Mouse (Mus musculus) intestine, postnatal 0 days (tissue): ENCODE results near the gene Aatk. TPM values are rescaled to one million over a fixed set of nuclear protein-coding genes. Genes with fewer than 3 reads are reported as not detected.
A peak's percentile ranks its signal among the peaks of the same experiment; 100 is the strongest.

Experiments used
- ATAC-seq: fragments of 200-750 bp; cut with Nextera tagmentation; 2 replicates; pipeline ENCODE4 v1.8.0; 2017; ENCODE audit warnings: mild to moderate bottlenecking, moderate TSS enrichment, moderate library complexity
- H3K27ac ChIP-seq: fragments of 300-500 bp; sonication (generic); 2 replicates; pipeline ENCODE4 v1.5.1; 2014; ENCODE audit warnings: mild to moderate bottlenecking, low read depth, low read length, moderate library complexity
- H3K27me3 ChIP-seq: fragments of 300-500 bp; sonication (generic); replicated peaks from 2 replicates; pipeline ENCODE4 v1.6.1; 2014; ENCODE audit warnings: low read length, mixed read lengths; ENCODE audit not compliant: control insufficient read depth, insufficient read depth
- H3K36me3 ChIP-seq: fragments of 300-500 bp; sonication (generic); 2 replicates; pipeline ENCODE4 v1.6.1; 2014; ENCODE audit warnings: mild to moderate bottlenecking, moderate library complexity; ENCODE audit not compliant: control insufficient read depth, insufficient read depth
- H3K4me1 ChIP-seq: fragments of 300-500 bp; sonication (generic); replicated peaks from 2 replicates; pipeline ENCODE4 v1.6.1; 2014; ENCODE audit warnings: antibody characterized with exemption, low read length, mixed read lengths; ENCODE audit not compliant: control insufficient read depth, insufficient read depth
- H3K4me2 ChIP-seq: fragments of 300-500 bp; sonication (generic); replicated peaks from 2 replicates; pipeline ENCODE4 v1.6.1; 2014; ENCODE audit warnings: low read depth, mild to moderate bottlenecking, moderate library complexity
- H3K4me3 ChIP-seq: fragments of 300-500 bp; sonication (generic); 2 replicates; pipeline ENCODE4 v1.5.1; 2014; ENCODE audit warnings: low read depth, low read length
- H3K9ac ChIP-seq: fragments of 300-500 bp; sonication (generic); 2 replicates; pipeline ENCODE4 v1.6.1; 2014; ENCODE audit warnings: mild to moderate bottlenecking, low read depth, low read length
- H3K9me3 ChIP-seq: fragments of 300-500 bp; sonication (generic); 2 replicates; pipeline ENCODE4 v1.6.1; 2016; ENCODE audit warnings: mixed run types; ENCODE audit not compliant: control insufficient read depth
- CTCF ChIP-seq: sonication (generic); IDR thresholded peaks from 2 replicates; pipeline ENCODE4 v1.5.1; 2016; ENCODE audit warnings: low read depth, mild to moderate bottlenecking, control low read depth, antibody characterized with exemption, moderate library complexity
- WGBS: fragments of 180-500 bp; shearing (Covaris S2); extraction: QIAGEN DNeasy Blood & Tissue Kit; methylation state at CpG from one replicate; pipeline ENCODE4 v1.1.7; 2014; 5-methylcytosine and 5-hydroxymethylcytosine counted together
- microRNA counts: library from miRNA; unstranded; fragments of <30 nt; microRNA quantifications from one replicate; lab custom pipeline; 2016
- microRNA-seq: library from miRNA; unstranded; fragments of <30 nt; microRNA quantifications from one replicate; pipeline ENCODE4, GENCODE M21; 2016
- polyA plus RNA-seq: library from polyadenylated mRNA; unstranded; fragments of >200 nt; fragmentation: Nextera tagmentation; extraction: Ambion mirVana; gene quantifications from 2 replicates; pipeline ENCODE4 v1.2.1, GENCODE M21; 2015

Gene Aatk
- polyA plus RNA-seq, 1 experiment from 2014 or later, result 1.7 TPM

DNA sequence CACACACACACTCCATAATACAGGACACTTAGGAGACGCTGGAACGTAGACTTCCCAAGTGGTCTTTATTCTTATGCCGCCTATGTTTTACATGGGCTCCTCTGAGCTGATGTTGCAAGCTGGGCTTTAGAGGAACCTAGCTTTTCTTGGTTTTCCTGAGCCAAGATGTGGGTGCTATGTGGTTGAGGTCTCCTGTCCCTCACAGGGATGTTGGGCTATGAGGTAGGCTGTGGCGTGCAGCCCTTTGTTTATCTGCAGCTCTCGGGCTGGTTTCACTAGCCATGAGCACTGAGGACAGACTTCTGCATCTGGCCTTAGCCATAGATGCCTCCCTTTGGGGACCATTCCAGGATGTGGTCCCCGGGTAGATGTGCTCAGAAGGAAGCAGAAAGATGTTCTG is 86.3 kb downstream of the Aatk start:
- ATAC-seq, result no peak
- H3K27ac ChIP-seq, result no peak overlapping the region
- 0 out of 2 replicates have a peak, but pooled peaks cover 2% of the 10 kb centered on the region for H3K4me1 ChIP-seq
- H3K4me2 ChIP-seq, result no peak overlapping the region
- WGBS, result 86% methylated on average over 6 of the region's 6 CpGs
- H3K9ac ChIP-seq, result no peak overlapping the region
- no peaks in the 10 kb centered on the region for H3K9me3 ChIP-seq
- peaks cover 19% of the 10 kb centered on the region; the same call in 1 of the 2 replicates for H3K36me3 ChIP-seq
- no peak for TF ChIP-seq CTCF
- H3K4me3 ChIP-seq, result no peak overlapping the region
- H3K27me3 ChIP-seq, result no peaks in the 10 kb centered on the region

GRCm38 (mm10) chr11:119959714-119960113 is 87.3 kb downstream of the Aatk start:
- WGBS, result 78% methylated on average over 4 of the region's 4 CpGs
- no peaks in the 10 kb centered on the region for H3K27me3 ChIP-seq
- no peaks in the 10 kb centered on the region for H3K9me3 ChIP-seq
- no peak overlapping the region for H3K4me3 ChIP-seq
- peaks cover 19% of the 10 kb centered on the region; the same call in 1 of the 2 replicates for H3K36me3 ChIP-seq
- TF ChIP-seq CTCF, result no peak
- no peak for ATAC-seq
- no peak overlapping the region for H3K4me2 ChIP-seq
- H3K4me1 ChIP-seq, result peaks cover 10% of the 10 kb centered on the region; the same call in 1 of the 2 replicates
- H3K27ac ChIP-seq, result no peak overlapping the region
- H3K9ac ChIP-seq, result no peak overlapping the region

DNA sequence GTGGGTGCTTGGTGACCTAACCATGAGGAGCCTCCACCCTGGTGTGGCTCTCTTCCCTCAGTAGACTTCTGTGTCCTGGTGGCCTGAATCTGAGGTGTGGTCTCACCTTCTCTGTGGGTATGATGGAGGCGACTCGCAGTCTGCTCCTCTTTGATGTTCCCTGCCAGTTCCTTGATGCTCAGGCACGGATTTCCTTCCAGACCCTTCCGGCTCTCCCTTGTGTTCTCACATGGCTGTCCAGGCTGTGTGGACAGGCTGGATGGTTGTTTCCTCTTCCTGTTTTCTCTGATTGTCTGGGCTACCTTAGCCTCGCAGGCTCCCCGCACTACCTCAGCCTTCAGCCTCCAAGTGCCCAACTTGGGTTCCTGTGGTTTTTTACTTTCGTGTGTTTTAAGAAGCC is 88.1 kb downstream of the Aatk start:
- Histone ChIP-seq H3K9ac (no peak overlapping the region), H3K27ac (no peak overlapping the region), H3K9me3 (no peaks in the 10 kb centered on the region), H3K4me3 (no peak overlapping the region), H3K36me3 (peaks cover 19% of the 10 kb centered on the region; the same call in 1 of the 2 replicates), H3K4me2 (no peak overlapping the region), H3K4me1 (peaks cover 14% of the 10 kb centered on the region), H3K27me3 (no peaks in the 10 kb centered on the region)
- no peak for ATAC-seq
- TF ChIP-seq CTCF, result no peak
- WGBS, result 77% methylated on average over 7 of the region's 7 CpGs

MicroRNAs within 50 kb of the gene (microRNA counts, 519-probe panel; counts per million panel counts)
- 3,450 counts per million, percentile 42 among the panel's probes with 10 or more counts for microRNA mmu-miR-338-3p (lab: Ali Mortazavi, UCI)
- not detected for microRNA mmu-miR-338-5p (lab: Ali Mortazavi, UCI)

Small RNAs within 50 kb of the gene (microRNA-seq; reads per million reads assigned to microRNA genes)
- gene Gm25948, result not detected
- gene Mir3065, result not detected
- gene Mir338, result not detected

Other genes with a start within 250 kb of the Aatk start
- gene Chmp6, start 133.7 kb downstream of the Aatk start, polyA plus RNA-seq, result 121 and 123 TPM in 2 replicates
- 4.2 and 4.3 TPM in 2 replicates for gene Baiap2, start 104.4 kb downstream of the Aatk start, polyA plus RNA-seq
- 4.8 and 5.6 TPM in 2 replicates for gene Cep131, start 39.7 kb upstream of the Aatk start, polyA plus RNA-seq
- gene Tepsin, start 51.6 kb upstream of the Aatk start, polyA plus RNA-seq, result 13.5 and 15.1 TPM in 2 replicates
- 153 TPM in 2 replicates for gene Ndufaf8, start 51.8 kb upstream of the Aatk start, polyA plus RNA-seq
- gene Slc38a10, start 104.2 kb upstream of the Aatk start, polyA plus RNA-seq, result 56.4 and 57.3 TPM in 2 replicates
- 3.1 and 4.2 TPM in 2 replicates for gene Bahcc1, start 185.8 kb upstream of the Aatk start, polyA plus RNA-seq